Mouse (Mus musculus) layer of hippocampus, adult 8-10 months (tissue): ENCODE data around the gene Fhit. TPM values are rescaled to one million over a fixed set of nuclear protein-coding genes. Genes with fewer than 3 reads are reported as not detected.
A peak's percentile ranks its signal among the peaks of the same experiment; 100 is the strongest.

ENCODE experiments used
- DNase-seq, 2 experiments: peaks; one replicate each; pipeline ENCODE4 v3.0.0; 2022; ENCODE audit warnings: low spot score in 2 of 2
- total RNA-seq, 4 experiments: library from RNA; stranded (reverse); gene quantifications; 2 replicates each; pipeline ENCODE4 v1.2.4; 2022

Fhit gene
- total RNA-seq, 4 experiments from 2014 or later = 3.7 to 5.6 (median 4.3) TPM

- DNase-seq = peak in 1 of 2 experiments; percentile 2
Observed at GRCm38 (mm10) chr14:10166641-10167429, 995.0 kb downstream of the Fhit start.

GRCm38 (mm10) chr14:10149872-10150271 is 1012.0 kb downstream of the Fhit start:
- no peak for DNase-seq

DNA sequence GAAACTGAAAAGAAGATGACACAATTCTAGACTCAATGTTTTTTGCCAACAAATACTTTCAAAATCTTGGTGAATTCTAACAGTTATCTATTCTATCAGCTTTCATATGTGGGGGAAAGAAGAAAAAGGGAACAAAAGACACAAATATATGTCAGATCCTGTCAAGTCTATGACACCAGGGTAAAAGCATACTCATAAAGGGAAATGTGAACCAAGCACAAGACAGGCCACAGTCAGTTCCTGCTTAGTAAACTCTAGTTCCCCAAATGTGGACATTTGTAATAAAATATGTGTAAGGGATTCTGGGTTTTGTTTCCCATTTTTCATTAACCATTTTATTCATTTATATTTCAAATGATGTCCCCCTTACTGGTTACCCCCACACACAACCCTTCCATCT is 1022.5 kb downstream of the Fhit start:
- no peak for DNase-seq

- DNase-seq = no peak
Observed at GRCm38 (mm10) chr14:10133873-10134272, 1028.0 kb downstream of the Fhit start.

- no peak for DNase-seq
Observed at GRCm38 (mm10) chr14:10129675-10130074, 1032.2 kb downstream of the Fhit start.

DNA sequence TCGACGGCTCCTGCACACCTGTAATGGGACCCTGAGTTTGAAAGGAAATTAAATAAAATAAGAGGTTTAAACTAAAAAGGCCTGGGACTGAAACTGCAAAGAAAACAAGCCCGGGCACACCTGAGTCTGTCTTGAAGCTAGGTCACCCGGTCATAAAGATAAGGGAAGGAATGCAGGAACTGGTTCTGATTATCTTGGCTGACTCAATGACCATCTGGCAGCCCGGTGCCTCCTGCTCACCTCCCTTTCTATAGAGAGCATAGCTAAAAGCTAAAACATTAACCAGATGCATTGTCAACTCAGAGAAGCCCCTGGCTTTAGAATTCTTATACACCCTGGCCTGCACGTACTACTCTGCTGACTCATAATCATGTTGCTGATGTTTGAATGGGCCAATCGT is 1032.7 kb downstream of the Fhit start:
- DNase-seq = no peak

GRCm38 (mm10) chr14:10126536-10126935 is 1035.3 kb downstream of the Fhit start:
- DNase-seq = no peak

DNA sequence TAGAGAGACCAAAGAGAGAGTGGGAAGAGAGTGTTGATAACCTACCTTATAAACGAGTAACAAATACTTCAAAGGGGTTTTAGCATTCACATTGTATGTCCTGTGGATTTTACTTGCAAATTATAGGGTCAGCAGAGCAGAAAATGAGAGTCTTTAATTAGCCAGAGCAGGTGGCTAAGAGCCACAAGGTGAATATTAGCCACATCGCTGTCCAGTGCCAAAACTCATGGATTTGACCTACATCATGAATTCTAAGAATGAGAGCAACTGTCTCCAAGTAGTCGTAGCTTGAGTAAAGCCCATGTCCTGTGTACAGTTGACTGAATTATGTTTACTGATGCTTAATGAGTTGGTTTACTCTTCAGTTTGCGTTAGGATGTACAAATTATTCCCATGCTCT is 1039.7 kb downstream of the Fhit start:
- DNase-seq = no peak

DNA sequence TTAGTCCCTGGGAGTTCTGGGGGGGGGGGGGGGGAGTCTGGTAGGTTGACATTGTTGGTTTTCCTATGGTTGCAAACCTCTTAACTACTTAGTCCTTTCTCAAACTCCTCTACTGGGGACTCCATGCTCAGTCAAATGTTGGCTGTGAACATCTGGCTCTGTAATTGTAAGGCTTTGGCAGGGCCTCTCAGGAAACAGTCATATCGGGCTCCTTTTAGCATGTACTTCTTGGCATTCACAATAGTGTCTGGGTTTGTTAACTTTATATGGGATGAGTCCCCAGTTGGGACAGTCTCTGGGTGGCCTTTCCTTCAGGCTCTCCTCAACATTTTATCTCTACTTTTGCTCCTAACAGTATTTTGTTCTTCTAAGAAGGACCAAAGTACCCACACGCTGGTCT is 1065.6 kb downstream of the Fhit start:
- no peak for DNase-seq

DNA sequence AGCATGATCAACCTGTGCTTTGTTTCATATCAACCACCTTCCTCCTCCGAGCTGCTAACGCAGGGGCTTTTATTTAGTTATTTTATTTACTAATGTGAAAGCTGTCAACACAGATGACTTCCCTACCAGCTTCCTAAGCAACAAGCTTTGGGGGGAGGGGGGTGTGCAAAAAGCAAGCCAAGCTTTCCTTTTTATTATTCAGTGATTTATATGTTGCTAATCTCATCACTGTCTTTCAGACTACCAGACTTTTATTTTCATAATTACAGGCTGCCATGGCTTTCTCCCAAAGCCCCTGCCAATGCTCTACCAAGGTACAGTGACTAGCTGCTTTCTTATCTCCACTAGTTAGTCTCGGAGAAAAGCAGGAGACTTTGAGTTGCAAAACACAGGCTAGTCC is 1082.8 kb downstream of the Fhit start:
- no peak for DNase-seq

DNA sequence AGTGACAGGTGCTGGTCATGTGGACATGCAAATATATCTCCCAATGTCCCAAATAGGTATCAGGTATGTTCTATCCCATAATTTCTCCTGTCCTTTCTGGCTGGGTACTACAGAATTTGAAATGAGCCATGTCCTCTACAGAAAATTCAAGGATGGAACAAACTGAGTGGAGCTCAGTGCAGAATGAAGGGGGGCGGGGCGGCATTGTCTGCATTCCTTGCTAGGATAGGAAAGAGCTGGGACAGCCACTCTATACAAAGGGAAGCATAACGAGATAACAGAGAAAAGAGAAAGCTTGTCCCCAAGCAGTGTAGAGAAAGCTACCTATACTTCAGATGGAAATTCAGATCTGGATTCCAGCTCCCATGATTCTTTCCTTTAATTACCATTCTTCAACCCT is 1111.9 kb downstream of the Fhit start:
- DNase-seq = no peak

GRCm38 (mm10) chr14:10047123-10047783 is 1114.6 kb downstream of the Fhit start:
- DNase-seq = no peak

GRCm38 (mm10) chr14:10046336-10047122 is 1115.3 kb downstream of the Fhit start:
- no peak for DNase-seq

DNA sequence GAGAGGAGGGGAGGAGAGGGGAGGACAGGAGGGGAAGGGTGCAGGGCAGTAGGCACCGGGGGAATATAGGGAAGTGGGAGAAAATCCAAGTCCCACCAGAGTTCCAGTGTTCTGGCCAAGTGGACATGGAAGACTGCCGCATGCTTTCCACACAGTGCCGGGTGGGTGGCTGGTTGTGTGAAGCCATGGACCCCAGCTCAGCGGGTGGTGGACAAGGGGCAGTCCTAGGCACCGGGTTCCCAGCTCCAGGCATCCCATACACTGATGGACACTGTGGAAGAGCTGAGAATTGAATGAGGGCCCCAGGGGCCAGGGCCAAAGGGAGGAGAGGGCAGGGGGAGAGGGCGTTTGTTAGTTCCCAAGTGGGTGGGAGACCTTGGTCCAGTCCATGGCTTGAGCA is 1123.8 kb downstream of the Fhit start:
- no peak for DNase-seq

DNA sequence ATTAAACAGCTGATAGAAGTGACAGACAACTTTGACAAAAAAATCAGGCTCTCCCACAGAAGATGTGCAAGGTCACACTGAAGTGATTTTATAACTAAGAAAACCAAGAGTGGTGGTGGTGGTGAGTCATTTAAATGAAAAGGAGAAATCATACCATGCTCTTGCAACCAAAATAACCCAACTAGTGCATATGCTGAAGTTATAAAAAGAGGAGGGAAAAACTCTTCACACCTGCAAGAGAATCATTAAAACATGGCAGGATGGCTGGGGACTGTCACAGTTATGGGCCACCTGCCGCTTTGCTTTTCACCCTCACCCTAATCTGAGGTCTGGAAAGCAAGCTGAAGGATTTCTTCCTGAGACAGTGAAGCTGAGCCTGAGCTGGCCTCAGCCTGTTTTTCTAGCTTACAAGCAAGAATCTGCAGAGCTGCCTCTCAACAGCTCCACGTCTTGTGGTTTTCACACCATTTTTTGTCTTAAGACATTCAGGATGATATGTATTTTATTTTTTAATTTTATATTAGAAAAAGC is 1125.1 kb downstream of the Fhit start:
- DNase-seq = no peak

DNA sequence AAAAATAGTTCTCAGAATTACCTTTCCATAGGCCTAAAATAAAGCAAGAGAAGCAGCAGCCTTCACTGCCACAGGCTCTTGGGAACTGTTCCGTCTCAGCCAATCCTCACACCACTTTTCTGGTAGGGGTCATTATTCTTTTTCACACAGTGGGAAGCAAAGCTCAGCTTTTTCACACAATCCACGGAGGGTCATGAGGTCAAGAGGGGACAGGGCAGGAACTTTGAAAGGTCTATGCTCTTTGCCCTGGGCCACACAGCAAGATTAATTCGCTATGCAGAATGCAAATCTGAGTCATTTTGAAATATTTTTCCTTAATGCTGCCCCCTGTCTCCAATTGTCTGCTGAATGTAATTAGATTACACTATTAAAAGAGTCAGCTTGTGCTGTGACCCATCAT is 1126.2 kb downstream of the Fhit start:
- DNase-seq = no peak

GRCm38 (mm10) chr14:10035270-10035669 is 1126.6 kb downstream of the Fhit start:
- DNase-seq = no peak

DNA sequence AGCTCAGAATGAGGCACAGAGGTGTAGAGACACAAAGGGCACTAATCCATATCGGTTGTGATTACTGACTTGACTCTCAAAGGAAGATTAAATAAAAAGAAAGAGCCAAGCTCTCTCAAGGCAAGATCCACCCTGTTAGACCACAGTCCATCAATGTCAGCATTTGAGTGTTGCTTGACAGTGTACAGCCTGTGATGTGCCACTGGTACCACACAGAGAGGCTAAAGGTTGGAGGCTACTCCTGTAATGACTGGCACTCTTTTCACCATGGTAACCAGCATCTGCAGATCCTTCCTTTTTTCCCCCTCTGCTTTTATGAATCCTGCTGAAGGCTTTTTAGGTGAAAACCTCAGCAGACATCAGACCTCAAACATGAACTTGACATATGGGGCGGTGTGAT is 1138.5 kb downstream of the Fhit start:
- no peak for DNase-seq

GRCm38 (mm10) chr14:10022304-10022703 is 1139.5 kb downstream of the Fhit start:
- no peak for DNase-seq

DNA sequence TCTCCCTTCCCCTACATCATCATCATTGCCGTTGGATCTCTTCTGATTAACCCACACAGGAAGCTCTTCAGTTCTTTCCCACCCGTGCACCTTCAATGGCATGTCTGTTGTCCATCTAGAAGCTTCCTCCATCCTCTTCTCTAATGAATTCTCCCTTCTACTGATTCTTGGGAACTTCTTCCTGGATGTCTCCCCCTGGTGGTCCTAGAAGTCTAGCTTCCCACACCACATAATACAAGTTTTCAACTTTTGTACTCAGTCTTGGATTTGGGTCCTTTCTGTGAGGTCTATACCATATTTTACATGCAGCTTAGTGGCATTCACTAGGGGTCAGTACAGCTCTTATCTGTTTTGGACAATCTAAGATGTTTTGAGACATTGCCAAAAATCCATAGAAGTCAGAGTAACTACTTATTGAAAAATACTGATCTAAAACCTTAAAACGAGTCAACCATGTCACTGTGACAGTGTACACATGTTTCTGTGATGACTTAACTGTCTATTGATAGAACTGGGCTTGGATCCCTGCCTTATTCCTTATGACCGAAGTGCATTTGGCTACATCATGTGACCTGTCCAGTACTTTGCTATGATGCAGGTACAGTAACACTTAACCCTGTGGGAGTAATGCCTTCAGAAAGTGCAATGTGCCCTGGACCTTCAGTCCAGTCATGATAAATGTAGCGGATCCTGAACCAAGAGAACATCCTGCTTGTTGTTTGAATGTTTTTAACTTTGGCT is 1141.3 kb downstream of the Fhit start:
- DNase-seq = no peak

DNA sequence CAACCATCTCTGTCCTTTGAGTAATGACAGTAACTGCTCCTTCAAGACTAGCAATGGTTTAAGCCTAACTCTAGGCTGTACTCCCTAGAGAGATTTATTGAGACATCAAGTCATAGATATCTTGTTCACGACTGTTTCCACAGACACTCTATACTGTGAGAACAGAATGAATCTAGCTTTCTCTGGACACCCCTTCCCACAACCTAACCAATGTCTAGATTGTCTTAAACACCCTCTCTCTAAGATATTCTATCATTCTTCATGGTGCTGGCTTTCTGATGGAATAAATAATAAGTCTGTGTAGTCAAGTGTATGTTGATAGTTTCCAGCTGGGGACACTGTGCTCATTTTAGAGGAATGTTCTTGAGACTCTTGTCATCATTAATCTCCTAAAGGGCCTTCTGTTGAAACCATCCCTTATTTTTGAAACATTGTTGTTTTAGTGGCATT is 1148.0 kb downstream of the Fhit start:
- DNase-seq = no peak
